Mouse (Mus musculus) embryonic fibroblast, embryonic 13.5 days (primary cell): Measurements from ENCODE around the gene Dcps. TPM values are rescaled to one million over a fixed set of nuclear protein-coding genes. Genes with fewer than 3 reads are reported as not detected.

ENCODE experiments used
- H3K27ac ChIP-seq: 2 replicates; pipeline ENCODE4 v1.5.1; 2012; ENCODE audit warnings: low read length, control low read depth, inconsistent platforms; ENCODE audit not compliant: insufficient read depth
- H3K4me1 ChIP-seq: 2 replicates; pipeline ENCODE4 v1.6.1; 2011; ENCODE audit warnings: low read length; ENCODE audit not compliant: control insufficient read depth, insufficient read depth
- H3K4me3 ChIP-seq: 2 replicates; pipeline ENCODE4 v1.5.1; 2011; ENCODE audit warnings: mild to moderate bottlenecking, control low read depth, low read length; ENCODE audit not compliant: insufficient read depth
- CTCF ChIP-seq: IDR thresholded peaks from 2 replicates; pipeline ENCODE4 v1.5.1; 2011; ENCODE audit warnings: mild to moderate bottlenecking, control low read depth, low read length, moderate library complexity, borderline replicate concordance; ENCODE audit not compliant: insufficient read depth
- POLR2A ChIP-seq: IDR thresholded peaks from 2 replicates; pipeline ENCODE4 v1.6.1; 2011; ENCODE audit warnings: low read depth, mild to moderate bottlenecking, control low read depth, low read length, moderate library complexity
- polyA plus RNA-seq: library from polyadenylated mRNA; stranded (reverse); fragments of >200 nt; gene quantifications from 2 replicates; pipeline ENCODE4 v1.2.4, GENCODE M21; 2011; ENCODE audit warnings: low read depth; ENCODE audit not compliant: missing spikeins, insufficient read length

Gene Dcps
- polyA plus RNA-seq, 1 experiment = 21.7 TPM

GRCm38 (mm10) chr9:35111941-35112595 lies 63.8 kb downstream of the Dcps start:
- Histone ChIP-seq H3K27ac (no peak overlapping the region), H3K4me3 (no peak overlapping the region), H3K4me1 (peaks cover 19% of the 10 kb centered on the region; the same call in 1 of the 2 replicates)
- TF ChIP-seq POLR2A (no peak), CTCF (no peak)

GRCm38 (mm10) chr9:35111446-35111845 lies 64.4 kb downstream of the Dcps start:
- H3K4me1 ChIP-seq = peaks cover 19% of the 10 kb centered on the region; the same call in 1 of the 2 replicates
- H3K4me3 ChIP-seq = no peak overlapping the region
- no peak overlapping the region for H3K27ac ChIP-seq
- TF ChIP-seq CTCF = no peak
- no peak for TF ChIP-seq POLR2A

- TF ChIP-seq POLR2A (no peak), CTCF (no peak)
- H3K27ac ChIP-seq = no peak overlapping the region
These were observed 65.3 kb downstream of the Dcps start for GRCm38 (mm10) chr9:35110567-35110966.

GRCm38 (mm10) chr9:35110051-35110450 lies 65.8 kb downstream of the Dcps start:
- no peak overlapping the region for H3K27ac ChIP-seq
- peaks cover 15% of the 10 kb centered on the region; the same call in 1 of the 2 replicates for H3K4me1 ChIP-seq

More at GRCm38 (mm10) chr9:35110567-35110966, 65.3 kb downstream of the Dcps start:
- Histone ChIP-seq H3K4me3 (no peak overlapping the region), H3K4me1 (peaks cover 18% of the 10 kb centered on the region; the same call in 1 of the 2 replicates)

GRCm38 (mm10) chr9:35108916-35109315 lies 66.9 kb downstream of the Dcps start:
- no peak overlapping the region for H3K27ac ChIP-seq
- TF ChIP-seq POLR2A (no peak), CTCF (no peak)
- no peak overlapping the region for H3K4me3 ChIP-seq
- H3K4me1 ChIP-seq = peaks cover 7% of the 10 kb centered on the region; the same call in 1 of the 2 replicates

More at GRCm38 (mm10) chr9:35110051-35110450, 65.8 kb downstream of the Dcps start:
- TF ChIP-seq CTCF (no peak), POLR2A (no peak)
- no peak overlapping the region for H3K4me3 ChIP-seq

GRCm38 (mm10) chr9:35108066-35108465 lies 67.8 kb downstream of the Dcps start:
- Histone ChIP-seq H3K27ac (no peak overlapping the region), H3K4me3 (no peak overlapping the region), H3K4me1 (peaks cover 6% of the 10 kb centered on the region; the same call in 1 of the 2 replicates)
- TF ChIP-seq CTCF = no peak
- no peak for TF ChIP-seq POLR2A

- H3K27ac ChIP-seq = no peak overlapping the region
These were observed 68.5 kb downstream of the Dcps start for GRCm38 (mm10) chr9:35107396-35107795.

DNA sequence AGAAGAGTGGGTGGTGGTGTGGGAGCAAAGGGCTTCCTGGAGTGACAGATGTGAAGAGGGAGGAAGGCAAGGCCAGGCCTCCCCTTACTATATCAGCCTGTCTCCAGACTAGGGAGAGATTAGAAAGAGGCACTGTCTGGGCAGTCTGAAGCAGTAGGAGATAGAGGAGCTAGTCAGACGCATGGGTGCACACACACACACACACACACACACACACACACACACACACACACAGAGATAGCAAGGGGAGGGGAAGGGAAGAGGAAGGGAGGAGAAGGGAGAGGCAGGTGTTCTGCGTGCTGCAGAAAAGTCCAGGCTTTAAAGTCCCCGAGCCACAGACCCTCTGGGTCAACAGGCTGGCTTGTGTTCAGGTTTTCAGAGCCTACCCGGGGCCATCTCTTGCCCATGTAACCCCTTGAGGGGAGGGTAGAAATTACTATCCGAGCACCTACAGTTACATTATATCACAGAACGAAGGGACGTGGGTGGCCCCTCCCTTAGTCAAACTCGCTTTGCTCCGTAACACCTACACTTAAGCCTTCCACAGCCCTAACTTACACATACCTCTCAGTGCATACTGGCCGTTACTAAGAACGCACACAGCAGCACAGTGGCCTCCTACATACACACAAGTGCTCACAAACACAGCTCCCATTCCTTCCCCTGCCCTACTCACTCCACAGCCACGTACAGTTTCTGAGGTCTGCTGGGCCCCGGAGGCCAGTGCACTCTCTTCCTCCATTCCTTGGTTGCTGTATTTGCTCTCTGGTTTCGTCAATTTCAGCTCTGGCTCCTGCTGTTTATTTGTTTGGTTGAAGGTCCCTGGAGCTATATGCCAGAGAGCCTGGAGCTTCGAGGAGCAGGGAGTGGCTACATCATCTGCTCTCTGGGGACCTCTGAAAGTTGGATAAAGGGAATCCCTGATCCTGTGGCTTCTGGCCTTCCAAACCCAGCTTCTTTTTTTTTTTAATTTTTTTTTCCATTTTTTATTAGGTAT lies 69.7 kb downstream of the Dcps start:
- TF ChIP-seq CTCF (no peak), POLR2A (no peak)
- Histone ChIP-seq H3K4me3 (no peak overlapping the region), H3K4me1 (no peaks in the 10 kb centered on the region; the same call in 1 of the 2 replicates), H3K27ac (no peak overlapping the region)

More at GRCm38 (mm10) chr9:35107396-35107795, 68.5 kb downstream of the Dcps start:
- peaks cover 4% of the 10 kb centered on the region; the same call in 1 of the 2 replicates for H3K4me1 ChIP-seq
- H3K4me3 ChIP-seq = no peak overlapping the region
- no peak for TF ChIP-seq CTCF
- TF ChIP-seq POLR2A = no peak

DNA sequence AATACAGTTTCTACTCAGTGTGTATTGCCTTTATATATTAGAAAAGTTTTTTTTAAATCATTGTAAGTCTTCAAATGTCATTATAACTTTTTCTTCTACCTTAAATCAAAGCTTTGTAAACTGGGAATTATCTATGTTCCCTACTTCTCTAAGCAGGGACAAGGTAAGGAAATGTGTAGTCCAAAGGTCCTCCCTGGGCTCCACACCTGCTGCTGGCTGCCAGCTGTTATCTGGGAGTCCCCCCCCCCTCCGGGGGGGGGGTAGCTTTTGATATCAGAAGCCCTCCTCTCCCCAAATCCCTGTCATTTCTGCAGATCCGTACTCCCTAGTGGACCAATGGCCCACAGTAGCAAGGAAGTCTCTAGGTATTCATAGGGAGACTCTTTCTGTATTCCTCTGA lies 70.4 kb downstream of the Dcps start:
- Histone ChIP-seq H3K27ac (no peak overlapping the region), H3K4me3 (no peak overlapping the region), H3K4me1 (no peaks in the 10 kb centered on the region)
- TF ChIP-seq CTCF = no peak
- no peak for TF ChIP-seq POLR2A
